Mouse (Mus musculus): ENCODE measurements around the gene Olfr766-ps1. TPM values are rescaled to one million over a fixed set of nuclear protein-coding genes. Genes with fewer than 3 reads are reported as not detected.

Olfr766-ps1 gene
- not detected for polyA plus RNA-seq (2014; fragmentation: Illumina TruSeq; extraction: RNeasy Lipid Tissue Mini Kit (QIAGEN cat#74804); ENCODE audit: low read depth, low replicate concordance)

DNA sequence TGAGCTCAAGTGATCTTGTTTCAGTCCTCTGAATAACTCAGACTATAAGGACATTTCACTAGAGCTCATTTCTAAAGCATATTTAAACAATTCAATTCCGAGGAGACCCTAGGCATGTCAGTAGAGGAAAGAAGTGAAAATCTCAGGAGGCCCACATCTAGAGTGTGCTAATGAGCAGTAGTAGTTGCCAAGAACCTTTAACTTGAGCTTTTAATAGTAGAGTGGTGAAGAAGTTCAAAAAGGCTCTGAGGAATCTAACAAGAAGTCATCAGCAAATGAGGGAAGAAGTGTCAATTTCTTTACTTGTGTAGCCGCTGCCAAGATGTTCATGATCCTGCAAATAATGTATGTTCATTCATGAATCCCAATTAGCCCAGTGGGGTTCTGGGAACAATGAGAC, at the start of gene Olfr766-ps1:
TSS of gene Olfr766-ps1 (minus strand) at position 101 of the 400 bp plus-strand sequence.

DNA sequence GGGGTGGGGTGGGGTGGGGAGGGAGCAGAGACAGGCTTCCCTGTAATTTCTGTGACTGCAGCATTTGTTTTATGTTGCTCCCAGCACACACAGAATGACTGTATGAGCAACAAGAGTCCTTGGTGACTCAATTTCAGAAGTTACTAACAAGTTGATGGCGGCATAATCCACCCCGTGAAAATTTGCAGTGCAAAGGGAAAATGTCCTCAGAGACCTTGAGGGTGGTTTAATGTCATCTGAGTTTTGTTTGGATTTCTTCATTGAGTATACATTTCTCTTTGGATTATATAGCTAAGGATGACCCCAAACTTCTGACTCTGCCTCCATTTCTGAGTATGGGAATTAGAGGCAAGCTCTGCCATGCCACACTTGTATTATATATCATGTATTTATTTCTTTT, 49.0 kb upstream of the Olfr766-ps1 start, which contains the start of gene Olfr769:
TSS of gene Olfr769 (minus strand) at position 101 of the 400 bp plus-strand sequence.

DNA sequence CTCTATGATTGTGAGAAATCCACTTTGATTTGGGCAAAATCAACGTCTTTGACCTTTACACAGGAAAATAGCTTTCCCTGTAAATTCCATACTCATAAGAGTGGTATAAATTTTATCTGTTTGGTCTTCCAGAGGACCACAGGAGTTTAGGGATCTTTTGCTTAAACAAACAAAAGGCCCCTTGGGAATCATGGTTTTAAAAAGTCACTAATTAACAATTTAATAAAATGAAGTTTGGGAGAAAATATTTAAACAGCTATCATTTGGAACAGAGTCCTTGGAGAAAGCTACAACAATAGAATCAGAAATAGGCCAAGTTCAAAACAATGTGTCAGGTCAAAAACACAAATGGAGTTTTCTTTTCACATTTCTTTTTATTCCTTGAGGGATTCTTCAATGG, 30.5 kb upstream of the Olfr766-ps1 start, which contains the start of gene Olfr768:
TSS of gene Olfr768 (minus strand) at position 101 of the 400 bp plus-strand sequence.

DNA sequence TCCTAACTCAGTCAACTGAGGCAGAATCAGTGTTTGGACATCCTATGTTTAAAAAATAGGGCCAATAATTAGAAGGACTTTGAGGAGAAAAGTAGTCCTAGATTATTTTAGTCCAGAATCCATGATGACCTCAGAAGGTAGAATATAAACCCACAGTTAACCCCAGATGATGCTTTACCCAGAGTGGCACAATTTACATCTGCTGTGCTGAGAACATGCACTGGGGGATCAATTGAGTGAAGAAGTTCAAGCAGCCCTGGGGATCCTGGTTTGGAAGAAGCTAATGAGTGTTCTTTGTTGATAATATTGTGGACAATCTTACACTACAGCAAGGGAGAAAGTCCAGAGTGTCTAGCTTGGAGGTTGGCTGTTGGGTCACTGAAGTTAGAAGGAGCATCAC, 14.0 kb upstream of the Olfr766-ps1 start, which contains the start of gene Olfr767:
TSS of gene Olfr767 (minus strand) at position 101 of the 400 bp plus-strand sequence.

GRCm38 (mm10) chr10:129049898-129050297, 18.9 kb downstream of the Olfr766-ps1 start, which contains the start of gene Olfr765:
Gene Olfr765, minus strand, starts transcription at chr10:129049998.

GRCm38 (mm10) chr10:129039796-129040195, 29.0 kb downstream of the Olfr766-ps1 start, which contains the start of gene Olfr764-ps1:
Gene Olfr764-ps1, minus strand, starts transcription at chr10:129039896.

Other genes with a start within 250 kb of the Olfr766-ps1 start
- gene Ormdl2, start 247.3 kb downstream of the Olfr766-ps1 start, polyA plus RNA-seq (2014; fragmentation: Illumina TruSeq; extraction: RNeasy Lipid Tissue Mini Kit (QIAGEN cat#74804); ENCODE audit: low read depth, low replicate concordance), result 259 TPM
- 2.7 TPM for gene Gdf11, start 177.3 kb downstream of the Olfr766-ps1 start, polyA plus RNA-seq (2014; fragmentation: Illumina TruSeq; extraction: RNeasy Lipid Tissue Mini Kit (QIAGEN cat#74804); ENCODE audit: low read depth, low replicate concordance)
- gene Cd63, start 168.0 kb downstream of the Olfr766-ps1 start, polyA plus RNA-seq (2014; fragmentation: Illumina TruSeq; extraction: RNeasy Lipid Tissue Mini Kit (QIAGEN cat#74804); ENCODE audit: low read depth, low replicate concordance), result 777 TPM
- gene Rdh5, start 146.1 kb downstream of the Olfr766-ps1 start, polyA plus RNA-seq (2014; fragmentation: Illumina TruSeq; extraction: RNeasy Lipid Tissue Mini Kit (QIAGEN cat#74804); ENCODE audit: low read depth, low replicate concordance), result 3.9 TPM
- gene Bloc1s1, start 144.9 kb downstream of the Olfr766-ps1 start, polyA plus RNA-seq (2014; fragmentation: Illumina TruSeq; extraction: RNeasy Lipid Tissue Mini Kit (QIAGEN cat#74804); ENCODE audit: low read depth, low replicate concordance), result not detected
- 4.2 TPM for gene Itga7, start 135.2 kb downstream of the Olfr766-ps1 start, polyA plus RNA-seq (2014; fragmentation: Illumina TruSeq; extraction: RNeasy Lipid Tissue Mini Kit (QIAGEN cat#74804); ENCODE audit: low read depth, low replicate concordance)
- 20.4 TPM for gene Mettl7b, start 108.0 kb downstream of the Olfr766-ps1 start, polyA plus RNA-seq (2014; fragmentation: Illumina TruSeq; extraction: RNeasy Lipid Tissue Mini Kit (QIAGEN cat#74804); ENCODE audit: low read depth, low replicate concordance)
- gene Olfr9, start 79.5 kb downstream of the Olfr766-ps1 start, polyA plus RNA-seq (2014; fragmentation: Illumina TruSeq; extraction: RNeasy Lipid Tissue Mini Kit (QIAGEN cat#74804); ENCODE audit: low read depth, low replicate concordance), result not detected
- not detected for gene Olfr763, start 58.2 kb downstream of the Olfr766-ps1 start, polyA plus RNA-seq (2014; fragmentation: Illumina TruSeq; extraction: RNeasy Lipid Tissue Mini Kit (QIAGEN cat#74804); ENCODE audit: low read depth, low replicate concordance)
- gene Olfr764-ps1, start 29.1 kb downstream of the Olfr766-ps1 start, polyA plus RNA-seq (2014; fragmentation: Illumina TruSeq; extraction: RNeasy Lipid Tissue Mini Kit (QIAGEN cat#74804); ENCODE audit: low read depth, low replicate concordance), result not detected
- gene Olfr765, start 19.0 kb downstream of the Olfr766-ps1 start, polyA plus RNA-seq (2014; fragmentation: Illumina TruSeq; extraction: RNeasy Lipid Tissue Mini Kit (QIAGEN cat#74804); ENCODE audit: low read depth, low replicate concordance), result not detected
- not detected for gene Olfr767, start 13.9 kb upstream of the Olfr766-ps1 start, polyA plus RNA-seq (2014; fragmentation: Illumina TruSeq; extraction: RNeasy Lipid Tissue Mini Kit (QIAGEN cat#74804); ENCODE audit: low read depth, low replicate concordance)
- not detected for gene Olfr768, start 30.4 kb upstream of the Olfr766-ps1 start, polyA plus RNA-seq (2014; fragmentation: Illumina TruSeq; extraction: RNeasy Lipid Tissue Mini Kit (QIAGEN cat#74804); ENCODE audit: low read depth, low replicate concordance)
- gene Olfr769, start 48.9 kb upstream of the Olfr766-ps1 start, polyA plus RNA-seq (2014; fragmentation: Illumina TruSeq; extraction: RNeasy Lipid Tissue Mini Kit (QIAGEN cat#74804); ENCODE audit: low read depth, low replicate concordance), result not detected
- not detected for gene Olfr770, start 70.0 kb upstream of the Olfr766-ps1 start, polyA plus RNA-seq (2014; fragmentation: Illumina TruSeq; extraction: RNeasy Lipid Tissue Mini Kit (QIAGEN cat#74804); ENCODE audit: low read depth, low replicate concordance)
- gene Olfr771, start 95.8 kb upstream of the Olfr766-ps1 start, polyA plus RNA-seq (2014; fragmentation: Illumina TruSeq; extraction: RNeasy Lipid Tissue Mini Kit (QIAGEN cat#74804); ENCODE audit: low read depth, low replicate concordance), result not detected
- not detected for gene Olfr772, start 108.9 kb upstream of the Olfr766-ps1 start, polyA plus RNA-seq (2014; fragmentation: Illumina TruSeq; extraction: RNeasy Lipid Tissue Mini Kit (QIAGEN cat#74804); ENCODE audit: low read depth, low replicate concordance)
- not detected for gene Olfr773, start 118.4 kb upstream of the Olfr766-ps1 start, polyA plus RNA-seq (2014; fragmentation: Illumina TruSeq; extraction: RNeasy Lipid Tissue Mini Kit (QIAGEN cat#74804); ENCODE audit: low read depth, low replicate concordance)
- not detected for gene Olfr774, start 167.2 kb upstream of the Olfr766-ps1 start, polyA plus RNA-seq (2014; fragmentation: Illumina TruSeq; extraction: RNeasy Lipid Tissue Mini Kit (QIAGEN cat#74804); ENCODE audit: low read depth, low replicate concordance)
- not detected for gene Olfr775, start 179.4 kb upstream of the Olfr766-ps1 start, polyA plus RNA-seq (2014; fragmentation: Illumina TruSeq; extraction: RNeasy Lipid Tissue Mini Kit (QIAGEN cat#74804); ENCODE audit: low read depth, low replicate concordance)
- gene Olfr776, start 190.2 kb upstream of the Olfr766-ps1 start, polyA plus RNA-seq (2014; fragmentation: Illumina TruSeq; extraction: RNeasy Lipid Tissue Mini Kit (QIAGEN cat#74804); ENCODE audit: low read depth, low replicate concordance), result not detected
- not detected for gene Olfr777, start 202.5 kb upstream of the Olfr766-ps1 start, polyA plus RNA-seq (2014; fragmentation: Illumina TruSeq; extraction: RNeasy Lipid Tissue Mini Kit (QIAGEN cat#74804); ENCODE audit: low read depth, low replicate concordance)
- gene Olfr780, start 249.1 kb upstream of the Olfr766-ps1 start, polyA plus RNA-seq (2014; fragmentation: Illumina TruSeq; extraction: RNeasy Lipid Tissue Mini Kit (QIAGEN cat#74804); ENCODE audit: low read depth, low replicate concordance), result not detected